Mouse (Mus musculus) adrenal gland, postnatal 25 days (tissue): ENCODE measurements around the gene Serpinh1. TPM values are rescaled to one million over a fixed set of nuclear protein-coding genes. Genes with fewer than 3 reads are reported as not detected.
"Not testable (repeated sequence)": the region's sequence is repeated elsewhere in the genome, so short reads cannot be mapped to it uniquely, and the experiment has no call there.

ENCODE experiments used
- DNase-seq: peaks from one replicate; pipeline ENCODE4 v3.0.0; 2021; ENCODE audit warnings: mixed read lengths
- total RNA-seq: library from RNA; stranded (reverse); gene quantifications from 2 replicates; pipeline ENCODE4 v1.2.3, GENCODE M21; 2021

Gene Serpinh1
- total RNA-seq, 1 experiment from 2014 or later: 318 TPM

GRCm38 (mm10) chr7:99374325-99374724 is 21.3 kb upstream of the Serpinh1 start:
- not testable (repeated sequence) for DNase-seq

DNA sequence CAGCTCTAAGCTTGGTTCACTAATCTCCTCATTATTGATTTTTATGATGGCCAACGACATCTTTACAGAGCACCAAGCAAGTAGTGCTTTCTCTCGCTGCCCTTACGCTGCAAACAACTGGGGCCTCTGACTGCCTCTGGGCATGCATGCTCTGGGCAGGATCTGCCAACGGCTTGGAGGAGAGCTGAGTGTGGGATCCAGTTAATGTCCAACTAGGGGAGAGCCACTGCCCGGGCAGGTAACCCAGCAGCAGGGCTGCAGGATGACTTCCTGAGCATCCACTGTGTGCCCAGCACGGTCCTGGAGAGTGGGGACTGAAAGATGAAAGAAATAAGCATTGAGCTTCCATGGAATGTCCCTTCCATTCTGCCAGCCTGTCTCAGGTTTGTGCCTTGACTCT is 13.7 kb upstream of the Serpinh1 start:
- DNase-seq: no peak

- DNase-seq: peak; percentile 61
Observed at GRCm38 (mm10) chr7:99365069-99365468, 12.0 kb upstream of the Serpinh1 start.

GRCm38 (mm10) chr7:99362137-99362536 is 9.1 kb upstream of the Serpinh1 start:
- DNase-seq: no peak

DNA sequence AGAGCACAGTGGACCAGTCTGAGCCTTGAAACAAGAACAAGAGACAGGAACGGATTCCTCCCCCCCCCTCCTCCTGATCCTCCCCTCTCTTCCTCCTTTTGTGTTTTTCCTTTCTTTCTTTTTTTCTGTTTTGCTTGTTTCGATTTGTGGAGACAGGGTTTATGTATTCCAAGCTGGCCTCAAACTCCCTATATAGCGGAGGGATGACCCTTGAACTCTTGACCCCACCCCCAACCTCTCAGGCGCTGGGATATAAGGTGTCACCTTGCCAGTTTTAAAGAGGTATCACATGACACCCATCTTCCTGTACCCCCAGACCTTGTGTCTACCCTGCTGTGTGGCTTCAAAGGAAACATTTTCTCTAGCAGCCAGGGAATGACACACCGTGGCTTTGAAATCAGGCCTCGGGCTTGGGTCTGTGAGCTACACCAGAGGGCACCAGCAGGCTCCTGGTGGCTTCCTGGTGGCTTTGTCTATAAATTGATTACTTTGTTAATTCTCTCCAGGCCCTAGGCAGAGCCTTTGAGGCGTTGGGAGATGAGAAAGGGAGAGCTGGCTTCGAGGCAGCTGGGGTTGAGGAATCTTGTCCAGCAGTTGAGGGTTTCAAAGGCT is 7.9 kb upstream of the Serpinh1 start:
- DNase-seq: no peak

GRCm38 (mm10) chr7:99360021-99360802 is 7.2 kb upstream of the Serpinh1 start:
- peak; percentile 34 for DNase-seq

GRCm38 (mm10) chr7:99358371-99358770 is 5.3 kb upstream of the Serpinh1 start:
- DNase-seq: no peak

- DNase-seq: peak; percentile 89
Observed at GRCm38 (mm10) chr7:99357201-99357600, 4.2 kb upstream of the Serpinh1 start.

DNA sequence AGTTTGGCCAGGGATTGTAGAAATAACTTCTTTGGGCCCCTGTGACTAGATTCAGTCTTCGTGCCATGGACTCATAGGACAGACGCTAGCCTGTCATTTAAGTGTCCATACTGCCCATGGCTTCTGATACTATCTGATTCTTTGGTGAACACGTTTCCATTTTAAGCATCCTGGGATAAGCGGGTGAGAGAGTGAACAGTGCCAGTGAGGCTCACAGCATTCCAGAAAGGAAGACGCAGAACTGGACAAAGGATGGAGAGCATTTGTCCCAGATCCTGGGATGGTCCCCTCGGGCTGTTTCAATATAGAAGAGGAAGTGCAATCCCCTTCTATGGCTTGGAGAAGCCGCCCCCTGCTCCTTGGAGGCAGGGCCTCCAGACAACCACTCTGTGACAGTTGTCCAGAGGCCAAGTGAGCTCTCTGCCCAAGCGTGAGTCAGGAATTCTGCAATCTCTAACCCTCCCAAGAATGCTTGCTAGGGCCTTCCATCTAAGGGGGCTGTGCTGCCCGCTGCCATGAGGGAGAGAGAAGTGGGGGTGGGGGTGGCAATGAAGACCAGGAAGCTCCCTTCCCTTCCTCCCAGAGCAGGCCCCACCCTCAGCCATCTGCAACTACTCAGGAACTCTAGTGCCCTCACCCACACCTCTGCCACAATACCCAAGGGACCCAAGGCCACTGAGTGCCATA is 3.3 kb upstream of the Serpinh1 start:
- DNase-seq: peak; percentile 50

GRCm38 (mm10) chr7:99355731-99356131 is 2.7 kb upstream of the Serpinh1 start:
- peak; percentile 77 for DNase-seq

DNA sequence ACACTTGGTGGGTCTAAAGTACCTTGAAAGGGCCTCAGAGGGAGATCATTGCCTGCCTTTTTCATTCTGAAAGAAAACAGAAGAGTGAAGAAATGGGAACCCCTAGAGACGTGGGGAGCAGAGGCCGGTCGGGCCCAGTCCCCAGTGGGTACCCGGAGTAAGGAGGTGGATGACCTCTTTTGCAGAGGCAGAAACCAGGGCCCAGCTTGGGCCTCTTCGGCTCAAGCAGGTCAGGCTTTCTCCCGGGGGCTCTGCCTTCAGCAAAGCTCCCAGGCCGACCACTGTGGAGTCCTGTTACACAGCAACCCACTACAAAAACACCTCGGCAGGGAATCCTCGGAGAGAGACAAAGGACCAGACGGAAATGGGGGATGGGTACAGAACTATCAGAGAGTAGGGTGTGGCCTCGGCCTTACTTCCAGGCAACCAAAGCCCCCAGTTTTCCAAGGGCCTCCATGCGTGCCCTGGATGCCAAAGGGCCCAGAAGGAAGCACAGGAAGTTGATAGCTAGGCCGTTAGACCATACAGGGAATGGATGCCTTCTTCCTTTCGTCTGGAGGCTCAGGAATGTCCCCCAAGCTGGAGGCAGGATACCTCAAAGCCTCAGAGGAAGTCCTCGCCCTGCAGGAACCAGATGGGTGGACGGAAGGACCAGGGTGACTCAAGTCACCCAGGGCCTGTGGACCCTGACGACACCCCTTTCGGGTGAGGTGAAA is 1.1 kb downstream of the Serpinh1 start:
- peak; percentile 21 for DNase-seq

- DNase-seq: peak; percentile 54
Observed at GRCm38 (mm10) chr7:99351104-99351801, 1.8 kb downstream of the Serpinh1 start.

- no peak for DNase-seq
Observed at GRCm38 (mm10) chr7:99349782-99350720, 3.0 kb downstream of the Serpinh1 start.

DNA sequence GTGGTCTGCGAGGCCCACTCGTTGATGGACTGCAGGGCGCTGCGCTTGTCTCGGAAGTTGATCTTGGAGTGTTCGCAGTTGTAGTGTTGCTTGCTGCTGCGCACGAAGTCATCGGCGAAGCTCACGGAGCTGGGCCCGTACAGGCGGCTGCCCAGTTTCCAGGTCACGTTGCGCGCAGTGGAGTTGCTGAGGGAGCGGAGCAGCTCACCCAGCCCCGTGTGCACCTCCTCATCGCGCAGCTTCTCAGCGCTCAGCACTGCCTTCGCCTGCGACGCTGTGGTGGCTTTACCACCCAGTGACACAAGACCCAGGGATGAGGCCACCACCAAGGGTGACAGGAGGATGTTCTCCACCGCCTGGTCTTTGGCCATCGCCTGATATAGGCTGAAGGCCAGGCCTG is 4.2 kb downstream of the Serpinh1 start:
- DNase-seq: no peak

DNA sequence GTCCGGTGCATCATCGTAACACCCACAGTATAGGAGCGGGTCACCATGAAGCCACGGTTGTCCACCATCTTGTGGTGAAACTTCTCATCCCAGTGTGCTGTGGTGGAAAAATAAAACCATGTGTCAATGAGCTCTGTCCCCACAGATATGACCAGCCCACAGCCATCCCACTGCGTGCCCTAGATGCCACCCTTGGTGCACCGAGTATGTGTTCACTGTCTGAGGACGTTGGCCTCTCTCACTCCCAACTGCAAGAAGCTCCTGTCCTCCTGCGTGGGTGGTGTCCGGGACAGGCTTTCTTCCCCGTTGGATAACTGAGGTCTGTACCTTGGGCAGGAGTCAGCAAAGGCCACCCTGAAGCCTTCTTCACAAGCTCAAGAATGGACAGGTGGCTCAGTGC is 5.8 kb downstream of the Serpinh1 start:
- DNase-seq: no peak

DNA sequence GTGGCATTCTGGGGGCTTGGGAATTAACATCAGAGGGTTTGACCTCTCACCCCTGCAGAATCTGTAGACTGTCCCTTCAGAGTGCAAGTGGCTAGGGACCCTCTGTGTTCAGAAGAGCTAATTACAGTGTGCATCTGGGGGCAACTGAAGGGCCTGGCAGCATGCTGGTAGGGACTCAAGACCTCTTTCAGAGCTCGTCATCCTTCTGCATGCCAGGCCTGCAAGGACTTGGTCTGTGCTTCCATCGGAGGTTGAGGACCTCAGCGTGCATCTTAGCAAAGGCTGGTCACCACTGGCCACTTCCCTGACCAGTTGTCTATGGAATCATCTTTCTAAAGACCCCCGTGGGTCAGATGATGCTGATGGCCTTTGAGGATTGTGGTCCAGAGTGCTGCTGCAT is 9.5 kb downstream of the Serpinh1 start:
- DNase-seq: no peak

DNA sequence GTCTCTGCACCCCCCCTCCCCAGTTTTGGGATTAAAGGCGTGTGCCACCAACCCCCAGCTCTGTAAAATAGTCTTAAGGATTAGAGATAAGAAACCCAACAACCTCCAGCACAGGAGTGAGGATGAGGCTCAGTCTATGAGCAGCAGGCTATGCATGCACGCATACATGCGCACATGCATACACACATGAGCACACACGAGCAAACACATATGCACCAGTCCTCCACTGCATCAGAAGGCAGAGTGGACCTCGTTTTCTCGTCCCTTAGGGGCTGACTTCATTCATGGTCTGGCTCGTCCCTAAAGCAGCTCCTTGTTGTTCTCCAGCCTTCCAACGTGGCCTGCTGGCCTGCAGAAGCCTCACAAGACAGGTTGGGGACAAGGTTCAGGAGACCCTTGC is 12.3 kb downstream of the Serpinh1 start:
- DNase-seq: no peak

- peak; percentile 90 for DNase-seq
Observed at GRCm38 (mm10) chr7:99332774-99333480, 20.1 kb downstream of the Serpinh1 start.

GRCm38 (mm10) chr7:99330012-99330411 is 23.0 kb downstream of the Serpinh1 start:
- DNase-seq: no peak

DNA sequence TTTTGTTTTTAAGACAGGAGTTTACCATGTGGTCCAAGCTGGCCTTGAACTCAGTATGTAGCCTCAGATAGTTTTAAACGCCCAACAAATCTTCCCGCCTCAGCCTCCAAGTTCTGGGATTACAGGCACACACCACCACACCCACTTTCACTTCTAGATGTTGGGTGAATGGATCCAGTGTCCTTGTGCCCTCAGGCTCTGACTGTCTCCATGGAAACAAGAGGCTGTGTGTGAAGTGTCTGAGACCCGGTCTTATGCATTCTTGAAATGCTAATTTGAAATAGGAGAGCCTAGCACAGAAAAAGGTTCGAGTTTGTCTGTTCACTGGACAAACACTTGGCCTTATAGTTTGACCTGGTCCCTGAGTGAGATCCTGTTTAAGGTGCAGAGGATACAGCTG is 24.2 kb downstream of the Serpinh1 start:
- DNase-seq: no peak
